Mouse (Mus musculus): ENCODE measurements around the gene Copb1.

Gene Copb1

GRCm38 (mm10) chr7:114253885-114254833, at the start of gene Copb1:
TSS of gene Copb1 (minus strand) at chr7:114254711.
- DNase-seq = peak; percentile 89

DNA sequence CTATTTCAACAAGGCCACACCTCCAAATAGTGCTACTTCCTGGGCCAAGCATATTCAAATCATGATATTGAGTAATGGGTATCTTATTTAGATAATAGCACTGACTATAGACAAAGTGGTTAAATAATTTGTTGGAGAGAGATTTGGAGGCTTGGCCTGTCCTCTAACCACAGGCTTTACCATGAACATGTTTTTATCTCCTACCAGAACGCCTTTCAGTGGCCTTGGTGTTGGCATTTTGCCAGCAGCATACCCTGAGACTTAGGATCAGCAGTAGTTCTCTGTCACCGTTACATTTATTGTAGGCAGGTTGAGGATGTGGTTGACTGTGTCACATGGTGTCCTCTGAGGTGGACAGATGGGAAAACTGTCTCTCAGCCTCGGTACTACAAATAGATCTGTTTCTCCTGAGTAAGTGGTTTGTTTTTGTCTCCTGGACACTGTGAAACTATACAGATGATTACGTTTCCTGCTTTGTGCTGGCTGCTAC, 46.8 kb upstream of the Copb1 start:
- peak; percentile 34 for DNase-seq

DNA sequence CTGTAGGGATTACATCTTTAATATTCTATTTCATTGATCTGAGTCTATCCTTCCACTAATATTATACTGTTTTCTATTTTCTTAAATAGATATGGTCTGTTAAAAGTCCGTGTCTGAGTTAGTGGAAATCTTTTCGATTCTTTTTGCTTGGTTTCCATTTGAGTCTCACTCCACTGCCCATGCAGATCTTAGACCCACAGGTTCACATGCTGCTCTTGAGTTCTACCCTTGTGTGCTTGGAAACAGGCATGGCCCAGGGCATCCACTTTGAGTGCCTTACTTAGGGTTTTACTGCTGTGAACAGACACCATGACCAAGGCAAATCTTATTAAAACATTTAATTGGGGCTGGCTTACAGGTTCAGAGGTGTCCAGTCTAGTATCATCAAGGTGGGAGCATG, 46.3 kb upstream of the Copb1 start:
- DNase-seq = no peak

- DNase-seq = no peak
Measured at GRCm38 (mm10) chr7:114299247-114299646, 44.7 kb upstream of the Copb1 start.

- no peak for DNase-seq
Measured at GRCm38 (mm10) chr7:114294698-114295097, 40.2 kb upstream of the Copb1 start.

GRCm38 (mm10) chr7:114293903-114294302, 39.4 kb upstream of the Copb1 start:
- no peak for DNase-seq

- DNase-seq = peak; percentile 87
Measured at GRCm38 (mm10) chr7:114292501-114292971, 38.0 kb upstream of the Copb1 start.

DNA sequence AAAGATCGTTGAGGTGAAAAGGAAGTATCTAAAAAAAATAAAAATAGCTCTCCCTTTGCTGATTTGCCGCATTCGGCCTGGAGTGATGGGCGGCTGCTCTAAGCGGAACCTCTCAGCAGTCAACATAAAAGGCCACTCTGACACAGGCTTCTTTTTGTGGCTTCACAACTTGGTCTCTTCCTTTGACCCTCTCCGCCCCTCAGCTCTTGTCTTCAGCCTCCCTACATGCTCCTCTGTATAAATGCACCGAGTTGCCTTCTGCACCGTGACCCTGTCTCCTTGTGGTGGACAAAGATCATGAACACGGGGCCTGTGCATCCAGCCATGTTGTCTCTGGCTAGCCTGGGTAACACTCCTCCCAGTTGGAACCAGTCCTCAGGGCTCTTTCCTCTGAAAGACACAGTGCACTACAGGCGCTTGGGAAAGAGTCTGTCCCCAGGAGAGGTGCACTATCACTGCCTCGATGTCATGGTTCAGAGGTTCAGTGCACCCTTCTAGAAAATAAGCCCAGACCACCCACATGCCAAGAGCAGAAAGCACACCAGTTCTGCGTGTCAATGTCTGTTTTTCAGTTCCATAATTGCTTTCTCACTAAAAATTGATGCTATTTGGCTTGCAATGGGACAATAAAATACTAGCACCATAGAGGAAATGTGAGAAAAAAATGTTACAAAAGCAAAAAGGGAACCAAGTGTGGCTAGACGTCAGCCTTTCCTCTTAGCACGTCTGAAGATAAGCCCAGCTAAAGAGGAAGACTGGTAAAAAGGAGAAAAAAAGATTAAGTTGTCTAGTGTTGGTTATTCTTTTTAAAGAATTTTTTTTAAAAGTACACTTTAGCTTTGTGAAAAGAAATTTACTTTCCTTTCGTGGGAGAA, 37.2 kb upstream of the Copb1 start:
- DNase-seq = peak; percentile 65

DNA sequence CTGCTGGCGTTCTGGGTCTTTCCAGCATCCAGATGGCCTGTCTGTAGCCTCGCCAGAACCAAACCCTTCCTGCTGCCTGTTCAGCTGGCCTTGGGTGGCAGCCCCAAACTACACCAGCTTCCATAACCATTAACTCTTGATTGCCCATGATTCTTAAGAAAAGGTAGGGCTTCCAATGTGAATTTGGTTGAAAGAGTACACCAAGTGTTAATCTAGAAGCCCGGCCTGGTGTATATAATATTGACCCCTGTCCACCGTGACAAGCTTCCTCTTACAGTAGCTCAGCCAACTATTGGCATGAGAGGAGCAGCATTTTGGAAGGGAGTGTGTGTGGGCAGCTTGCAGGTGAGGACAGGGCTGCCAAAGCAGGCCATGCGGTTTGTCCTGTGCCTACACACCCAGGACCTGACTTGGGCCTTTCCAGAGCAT, 35.6 kb upstream of the Copb1 start:
- DNase-seq = peak; percentile 95

DNA sequence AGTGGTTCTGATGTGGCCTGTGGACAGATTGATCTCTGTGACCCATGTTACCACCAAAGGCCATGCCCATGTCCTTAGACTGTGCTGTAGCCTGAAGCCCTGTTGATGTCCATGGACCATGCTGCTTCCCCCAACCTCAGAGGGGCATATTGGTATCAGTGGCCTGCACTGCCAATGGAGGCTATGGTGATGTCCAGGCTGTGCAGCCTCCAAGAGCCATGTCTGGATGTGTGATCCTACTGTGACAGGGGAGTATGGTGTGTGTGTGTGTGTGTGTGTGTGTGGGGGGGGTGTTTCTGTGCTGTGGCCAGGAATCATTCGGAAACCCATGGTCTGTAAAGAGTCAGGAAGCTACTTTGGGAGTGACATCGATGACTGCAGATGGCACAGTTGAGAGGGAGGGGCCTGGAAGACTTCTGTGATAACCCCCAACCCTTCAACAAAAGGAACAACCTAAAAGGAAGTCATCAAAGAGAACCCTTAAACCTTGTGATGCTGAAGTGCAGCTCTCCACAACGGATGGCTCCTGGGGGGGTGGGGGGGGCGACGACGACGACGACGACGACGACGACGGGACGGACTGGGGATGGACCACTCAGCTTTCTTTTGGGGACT, 29.9 kb upstream of the Copb1 start:
- DNase-seq = no peak

GRCm38 (mm10) chr7:114283006-114283405, 28.5 kb upstream of the Copb1 start:
- peak; percentile 10 for DNase-seq

DNA sequence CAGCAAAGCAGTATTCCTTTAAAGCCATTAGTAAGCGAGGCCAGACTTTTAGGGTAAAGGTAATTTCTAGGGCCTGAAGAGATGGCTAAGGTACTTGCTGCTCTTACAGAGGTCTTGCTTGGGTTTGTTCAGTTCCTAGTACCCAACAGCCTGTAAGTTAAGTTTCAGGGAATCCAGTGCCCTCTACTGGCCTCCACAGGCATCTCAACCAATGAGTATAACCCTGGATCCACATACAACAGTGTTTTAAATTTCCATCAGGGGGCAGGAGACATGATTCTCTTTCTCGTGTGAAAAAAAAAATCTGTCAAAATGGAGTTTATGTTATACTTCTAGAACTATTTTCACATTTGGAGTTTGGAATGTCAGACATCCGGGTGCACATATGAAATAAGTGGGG, 27.2 kb upstream of the Copb1 start:
- DNase-seq = no peak

GRCm38 (mm10) chr7:114276005-114276752, 21.7 kb upstream of the Copb1 start, which contains the start of gene Psma1:
TSS of gene Psma1 (minus strand) at chr7:114276118.
- DNase-seq = peak; percentile 97

DNA sequence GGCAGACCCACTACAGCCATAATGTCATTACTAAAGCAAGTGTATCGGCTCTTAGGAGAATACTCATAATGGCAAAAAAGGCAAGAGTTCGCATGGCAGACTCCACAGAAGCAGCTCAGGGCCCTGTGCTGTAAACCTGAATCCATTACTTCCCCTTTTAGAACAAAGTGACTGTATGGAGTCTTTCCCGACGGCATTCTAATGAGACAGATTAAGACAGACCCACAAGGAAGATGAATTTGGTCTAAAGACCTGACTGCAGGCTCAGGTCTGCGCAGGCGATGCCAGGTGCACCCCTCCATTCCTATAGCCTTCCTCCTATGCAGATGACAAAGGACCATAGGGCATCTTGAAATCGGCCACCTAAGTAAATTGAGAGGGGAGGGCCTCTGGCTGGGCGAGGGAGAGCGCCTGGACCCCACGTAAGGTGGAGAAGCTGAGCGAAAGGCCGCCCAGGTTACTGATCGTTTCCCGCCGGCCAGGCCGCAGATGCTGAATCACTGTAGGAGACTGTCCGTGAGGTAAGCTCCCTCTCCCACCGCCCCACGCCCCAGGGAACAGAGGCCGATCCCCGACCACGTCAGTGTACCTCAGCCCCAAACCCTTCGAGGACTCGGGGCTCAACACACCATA, 21.0 kb upstream of the Copb1 start:
- DNase-seq = no peak

DNA sequence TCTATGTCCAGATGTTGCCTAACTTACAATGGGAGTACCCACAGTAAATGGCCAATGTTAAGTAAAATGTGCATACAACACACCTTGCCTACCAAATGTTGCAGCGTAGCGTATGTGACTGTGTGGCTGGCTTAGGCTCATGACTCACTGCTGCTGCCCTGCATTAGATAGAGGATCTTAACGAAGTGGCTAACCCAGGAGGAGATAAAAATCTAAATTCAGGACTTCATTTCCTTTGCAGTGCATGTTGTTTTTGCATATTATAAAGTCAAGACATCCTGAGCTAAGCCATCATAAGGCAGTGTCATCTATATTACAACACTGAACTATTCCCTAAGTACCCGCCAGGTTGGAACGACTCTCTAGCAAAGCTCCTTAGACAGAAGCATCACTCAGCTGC, 13.9 kb upstream of the Copb1 start:
- no peak for DNase-seq

- DNase-seq = no peak
Measured at GRCm38 (mm10) chr7:114251684-114252083, 2.8 kb downstream of the Copb1 start.

DNA sequence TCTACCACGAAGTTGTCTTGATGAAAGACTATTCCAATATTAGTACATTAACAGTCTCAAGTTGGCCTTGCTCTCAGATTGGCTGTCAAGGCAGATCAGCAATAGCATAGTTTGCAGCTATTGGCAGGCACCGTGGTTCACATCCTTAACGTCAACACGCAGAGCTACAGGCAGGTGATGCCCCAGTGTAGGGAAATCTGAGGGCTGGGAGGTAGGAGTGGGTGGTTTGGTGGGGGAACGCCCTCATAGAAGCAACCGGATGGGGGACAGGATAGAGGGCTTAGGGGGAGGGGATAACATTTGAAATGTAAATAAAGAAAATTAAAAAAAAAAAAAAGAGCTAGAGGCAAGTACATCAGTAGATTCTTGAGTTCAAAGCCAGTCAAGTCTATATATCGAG, 20.5 kb downstream of the Copb1 start:
- DNase-seq = no peak

DNA sequence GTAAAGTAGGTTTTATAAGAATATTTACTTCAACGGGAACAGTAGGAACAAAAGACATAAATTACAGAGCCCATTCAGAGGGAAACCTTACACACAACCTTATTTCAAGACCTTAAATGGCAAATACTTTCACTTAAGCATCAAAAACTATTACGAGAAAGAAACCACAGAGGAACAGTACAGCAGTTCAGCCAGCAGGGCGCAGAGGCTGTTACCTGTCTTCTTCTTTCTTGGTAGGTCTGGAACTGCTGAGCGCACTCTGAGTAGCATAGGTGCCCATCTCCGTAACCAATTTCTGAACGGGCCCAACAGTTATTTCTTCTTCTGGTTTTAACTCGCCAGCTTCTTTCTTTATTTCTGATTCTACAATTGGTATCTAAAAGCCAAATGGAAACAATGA, 21.5 kb downstream of the Copb1 start:
- no peak for DNase-seq

DNA sequence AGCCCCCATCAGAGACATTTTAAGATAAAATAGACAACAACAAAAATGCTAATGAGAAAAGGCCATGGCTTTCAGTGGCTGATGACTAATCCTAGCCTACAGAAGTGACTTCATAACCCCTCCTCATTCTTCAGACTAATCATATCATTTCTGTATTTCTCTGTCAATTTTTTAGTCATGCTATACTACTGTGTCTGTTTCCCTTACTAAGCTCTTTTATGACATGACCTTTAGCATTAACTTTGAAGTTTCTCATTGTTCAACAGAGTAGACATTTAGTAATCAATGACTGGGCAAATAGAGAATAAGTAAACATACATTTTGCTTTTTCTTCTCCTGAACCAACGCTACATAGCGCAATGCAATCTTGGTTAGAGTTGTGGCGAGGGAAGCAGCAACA, 22.7 kb downstream of the Copb1 start:
- DNase-seq = no peak

DNA sequence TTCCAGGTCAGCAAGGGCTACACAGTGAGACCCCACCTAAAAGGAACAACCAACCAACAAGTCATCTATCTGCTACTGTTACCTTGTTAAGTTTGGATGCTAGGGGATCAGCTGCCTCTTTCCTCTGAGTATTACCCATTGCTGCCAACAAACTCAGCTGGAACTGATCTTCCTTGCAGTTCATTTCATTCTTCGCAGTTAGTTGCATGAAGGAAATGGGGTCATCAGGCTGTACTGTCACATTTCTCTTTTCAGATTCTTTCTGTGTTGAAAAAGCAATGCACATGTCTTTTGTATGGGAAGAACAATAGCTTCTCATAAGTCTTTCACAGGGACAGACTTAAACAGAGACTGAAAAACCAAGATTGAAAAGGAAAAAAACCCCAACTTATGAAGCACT, 28.0 kb downstream of the Copb1 start:
- no peak for DNase-seq

DNA sequence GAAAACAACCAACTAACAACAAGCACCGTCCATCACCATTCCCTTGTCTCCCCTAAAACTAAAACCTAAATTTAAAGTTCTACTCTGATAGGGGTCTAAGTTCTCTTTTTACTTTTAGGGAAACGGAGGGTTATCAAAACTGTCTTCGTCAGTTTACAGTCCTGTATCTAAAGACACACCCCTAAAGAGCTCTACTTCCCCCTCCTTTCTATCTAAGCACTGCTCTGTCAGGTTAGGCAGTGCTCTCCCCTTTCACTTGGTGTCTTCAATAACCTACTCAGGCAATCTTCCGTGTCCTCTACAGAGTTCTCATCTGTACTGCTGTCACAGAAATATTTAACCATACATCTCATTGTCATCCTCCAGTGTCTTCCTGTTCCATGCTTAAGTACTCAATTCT, 34.1 kb downstream of the Copb1 start:
- DNase-seq = no peak

GRCm38 (mm10) chr7:114216908-114217307, 37.6 kb downstream of the Copb1 start:
- DNase-seq = no peak

Measured in cerebellum, adult 9-10 months (tissue).